In the genomic region with DNA sequence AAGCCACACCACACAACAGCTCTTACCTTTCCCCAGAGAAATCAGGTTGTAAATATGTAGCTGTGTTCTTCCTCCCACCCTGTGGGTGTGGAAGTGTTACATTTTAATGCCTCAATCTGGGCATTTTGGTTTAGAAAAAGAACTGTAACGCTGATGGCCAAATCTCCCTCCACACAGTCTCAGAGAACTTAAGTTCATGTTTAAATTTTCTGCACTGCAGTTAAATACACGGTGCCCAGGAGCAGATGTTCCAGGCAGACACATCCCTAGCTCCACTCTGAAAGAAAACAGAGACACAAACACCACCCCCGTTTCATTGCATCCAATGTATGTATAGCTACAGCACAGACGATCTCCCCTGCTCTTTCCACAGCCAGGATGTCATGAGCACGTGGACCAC, we compare ENCODE assay signal across 18 mouse cellular contexts.
DNase-seq lines count a peak whose midpoint lies in the region; ATAC-seq lines count a peak whose summit lies in the region.
"Had no signal": no experiment of that assay in that cellular context is flagged by ENCODE, and none has a peak within 500 bp of the region (broad histone marks: within the 10 kb centered on the region; RNA-seq: fewer than 3 reads in every experiment).

No protein-coding gene starts in this region.

- H3K27ac ChIP-seq in embryonic facial prominence, embryonic 13.5 days, result no peak overlapping the region
- H3K27ac ChIP-seq: forebrain, embryonic 13.5 days; heart, adult 2 months; hindbrain, embryonic 14.5 days had no signal

- no peak overlapping the region for H3K4me2 ChIP-seq in embryonic facial prominence, embryonic 13.5 days
- H3K4me2 ChIP-seq: forebrain, embryonic 13.5 days; heart, embryonic 11.5 days; hindbrain, embryonic 14.5 days had no signal

- H3K4me1 ChIP-seq in embryonic facial prominence, embryonic 13.5 days, result peaks cover 22% of the 10 kb centered on the region

- H3K9me3 ChIP-seq in embryonic facial prominence, embryonic 13.5 days, result no peaks in the 10 kb centered on the region
- H3K9me3 ChIP-seq: forebrain, embryonic 13.5 days; hindbrain, embryonic 10.5 days had no signal

- H3K4me3 ChIP-seq in embryonic facial prominence, embryonic 13.5 days, result no peak overlapping the region
- H3K4me3 ChIP-seq: forebrain, embryonic 13.5 days; heart, adult 2 months; hindbrain, embryonic 10.5 days had no signal

- ATAC-seq in embryonic facial prominence, embryonic 13.5 days (ENCODE audit: insufficient number of reproducible peaks, insufficient read depth, low FRiP score, low TSS enrichment, low read depth), result no peak
- ATAC-seq: forebrain, embryonic 13.5 days; forebrain, postnatal 0 days had no signal

- H3K9ac ChIP-seq in embryonic facial prominence, embryonic 13.5 days, result 0 out of 2 replicates have a peak overlapping the region, but pooled peaks have one; percentile 3
- H3K9ac ChIP-seq: forebrain, embryonic 13.5 days; forebrain, postnatal 0 days; hindbrain, embryonic 14.5 days had no signal

- H3K36me3 ChIP-seq in embryonic facial prominence, embryonic 13.5 days, result no peaks in the 10 kb centered on the region
- H3K36me3 ChIP-seq: hindbrain, embryonic 10.5 days had no signal

- no peaks in the 10 kb centered on the region for H3K27me3 ChIP-seq in embryonic facial prominence, embryonic 13.5 days

- DNase-seq in left cerebral cortex, adult 18-20 months (ENCODE audit: low spot score in 2 of 2), result peak; percentile 21 to 36
- DNase-seq in left cerebral cortex, postnatal 4 days, result no peak
- DNase-seq in right cerebral cortex, adult 18-20 months, result peak; percentile 41
- no peak for DNase-seq in right cerebral cortex, postnatal 10 days (ENCODE audit: low spot score in 2 of 2)
- peak; percentile 58 for DNase-seq in telencephalon, adult 2 months (ENCODE audit: low read depth, low spot score)
- DNase-seq in cerebellum, postnatal 10 days, result no peak
- DNase-seq: adrenal gland, postnatal 25 days; cerebellum, adult 2 months; cerebellum, postnatal 14 days; embryo, embryonic 11 days; forebrain, postnatal 0 days; gastrocnemius, postnatal 14 days; heart, adult 2 months had no signal

- intact Hi-C loops in left cerebral cortex, postnatal 4 days (cut with DNase I), result no loop called here

- WGBS in embryonic facial prominence, embryonic 13.5 days, result 50% methylated on average over 5 of the region's 5 CpGs

Comparison
In these comparisons a context has a peak if more than half of its experiments do, and no peak if none do; other contexts are left out.
1. DNase-seq: peak in left cerebral cortex, adult 18-20 months (2 of 2), right cerebral cortex, adult 18-20 months (single experiment) and telencephalon, adult 2 months (single experiment); none in left cerebral cortex, postnatal 4 days (single experiment), right cerebral cortex, postnatal 10 days (0 of 2) and cerebellum, postnatal 10 days (0 of 2).